Mouse (Mus musculus) embryonic facial prominence, embryonic 10.5 days (tissue): ENCODE measurements at regions not wholly inside any gene's neighbourhood (a gene's known extent, or its start where the extent isn't known, plus 50 kb on each side); places are given as distances from the start of the nearest gene placed in this dataset.
"Not testable (repeated sequence)": the region's sequence is repeated elsewhere in the genome, so short reads cannot be mapped to it uniquely, and the experiment has no call there.

ENCODE experiments used
- DNase-seq: peaks from one replicate; pipeline ENCODE4 v3.0.0-alpha.2; 2017; ENCODE audit warnings: low spot score
- H3K27ac ChIP-seq: fragments of 300-500 bp; sonication (generic); replicated peaks from 2 replicates; pipeline ENCODE4 v1.5.1; 2016; ENCODE audit warnings: mild to moderate bottlenecking
- H3K27me3 ChIP-seq: fragments of 300-500 bp; sonication (generic); replicated peaks from 2 replicates; pipeline ENCODE4 v1.6.1; 2016; ENCODE audit warnings: low read depth, mild to moderate bottlenecking; ENCODE audit not compliant: poor library complexity, severe bottlenecking
- H3K36me3 ChIP-seq: fragments of 300-500 bp; sonication (generic); replicated peaks from 2 replicates; pipeline ENCODE4 v1.6.1; 2016; ENCODE audit warnings: mild to moderate bottlenecking, moderate library complexity
- H3K4me1 ChIP-seq: fragments of 300-500 bp; sonication (generic); 2 replicates; pipeline ENCODE4 v1.6.1; 2016
- H3K4me3 ChIP-seq: fragments of 300-500 bp; sonication (generic); 2 replicates; pipeline ENCODE4 v1.5.1; 2016; ENCODE audit warnings: mild to moderate bottlenecking, moderate library complexity
- H3K9me3 ChIP-seq: fragments of 300-500 bp; sonication (generic); 2 replicates; pipeline ENCODE4 v1.6.1; 2016; ENCODE audit warnings: mild to moderate bottlenecking
- WGBS: fragments of 180-500 bp; shearing (Covaris S2); methylation state at CpG from one replicate; pipeline ENCODE4 v1.1.7; 2016; 5-methylcytosine and 5-hydroxymethylcytosine counted together

- peaks cover 41% of the 10 kb centered on the region for H3K4me1 ChIP-seq
- H3K27me3 ChIP-seq, result peaks cover 23% of the 10 kb centered on the region
- H3K27ac ChIP-seq, result no peak overlapping the region; the same call in 1 of the 2 replicates
- H3K9me3 ChIP-seq, result no peaks in the 10 kb centered on the region
- WGBS, result 8% methylated on average over 10 of the region's 10 CpGs
- no peaks in the 10 kb centered on the region for H3K36me3 ChIP-seq
- peak; percentile 81 for DNase-seq
- H3K4me3 ChIP-seq, result 0 out of 2 replicates have a peak overlapping the region, but pooled peaks have one; percentile 15
Measured at GRCm38 (mm10) chr8:113984845-113985244, 136.3 kb upstream of the Adamts18 start.

- Histone ChIP-seq H3K27ac (no peak overlapping the region; the same call in 1 of the 2 replicates), H3K4me1 (peaks cover 43% of the 10 kb centered on the region), H3K36me3 (no peaks in the 10 kb centered on the region), H3K27me3 (peaks cover 23% of the 10 kb centered on the region), H3K4me3 (peak overlapping the region; percentile 15), H3K9me3 (no peaks in the 10 kb centered on the region)
- 35% methylated on average over 11 of the region's 11 CpGs for WGBS
- DNase-seq, result peak; percentile 42
Measured at GRCm38 (mm10) chr8:113985471-113985870, 136.9 kb upstream of the Adamts18 start.

GRCm38 (mm10) chr8:113985948-113986347 lies 137.4 kb upstream of the Adamts18 start:
- H3K36me3 ChIP-seq, result no peaks in the 10 kb centered on the region
- H3K9me3 ChIP-seq, result no peaks in the 10 kb centered on the region
- WGBS, result 41% methylated on average over 7 of the region's 7 CpGs
- DNase-seq, result no peak
- H3K4me3 ChIP-seq, result peak overlapping the region; percentile 15
- H3K27ac ChIP-seq, result no peak overlapping the region
- H3K27me3 ChIP-seq, result peaks cover 19% of the 10 kb centered on the region
- H3K4me1 ChIP-seq, result peaks cover 42% of the 10 kb centered on the region

GRCm38 (mm10) chr8:113990718-113991117 lies 142.2 kb upstream of the Adamts18 start:
- Histone ChIP-seq H3K4me1 (peaks cover 12% of the 10 kb centered on the region), H3K27ac (no peak overlapping the region), H3K36me3 (no peaks in the 10 kb centered on the region), H3K4me3 (no peak overlapping the region), H3K27me3 (no peaks in the 10 kb centered on the region), H3K9me3 (no peaks in the 10 kb centered on the region)
- no peak for DNase-seq
- 64% methylated on average over 9 of the region's 9 CpGs for WGBS

- H3K27ac ChIP-seq, result no peak overlapping the region
- H3K27me3 ChIP-seq, result no peaks in the 10 kb centered on the region
- no peak for DNase-seq
- H3K4me3 ChIP-seq, result no peak overlapping the region
- peaks cover 3% of the 10 kb centered on the region; the same call in 1 of the 2 replicates for H3K4me1 ChIP-seq
- 63% methylated on average over 6 of the region's 6 CpGs for WGBS
- no peaks in the 10 kb centered on the region for H3K36me3 ChIP-seq
- no peaks in the 10 kb centered on the region for H3K9me3 ChIP-seq
Measured at GRCm38 (mm10) chr8:113998881-113999280, 134.5 kb upstream of the Nudt7 start.

GRCm38 (mm10) chr8:114001674-114002073 lies 131.7 kb upstream of the Nudt7 start:
- DNase-seq, result no peak
- Histone ChIP-seq H3K4me3 (no peak overlapping the region), H3K36me3 (no peaks in the 10 kb centered on the region), H3K27me3 (no peaks in the 10 kb centered on the region), H3K9me3 (no peaks in the 10 kb centered on the region), H3K27ac (no peak overlapping the region), H3K4me1 (peaks cover 3% of the 10 kb centered on the region; the same call in 1 of the 2 replicates)
- 90% methylated on average over 2 of the region's 2 CpGs for WGBS

- Histone ChIP-seq H3K36me3 (no peaks in the 10 kb centered on the region), H3K4me3 (no peak overlapping the region), H3K27ac (no peak overlapping the region), H3K9me3 (no peaks in the 10 kb centered on the region), H3K4me1 (no peaks in the 10 kb centered on the region; the same call in 1 of the 2 replicates), H3K27me3 (no peaks in the 10 kb centered on the region)
- DNase-seq, result no peak
- WGBS, result 85% methylated on average over 7 of the region's 7 CpGs
Measured at GRCm38 (mm10) chr8:114004436-114004835, 128.9 kb upstream of the Nudt7 start.

- no peak overlapping the region for H3K27ac ChIP-seq
- no peaks in the 10 kb centered on the region for H3K4me1 ChIP-seq
- H3K9me3 ChIP-seq, result no peaks in the 10 kb centered on the region; the same call in 1 of the 2 replicates
- 86% methylated on average over 5 of the region's 5 CpGs for WGBS
- no peak overlapping the region for H3K4me3 ChIP-seq
- DNase-seq, result no peak
- no peaks in the 10 kb centered on the region for H3K36me3 ChIP-seq
- no peaks in the 10 kb centered on the region for H3K27me3 ChIP-seq
Measured at GRCm38 (mm10) chr8:114006587-114006986, 126.8 kb upstream of the Nudt7 start.

GRCm38 (mm10) chr8:114007103-114007502 lies 126.3 kb upstream of the Nudt7 start:
- WGBS, result 88% methylated on average over 10 of the region's 10 CpGs
- Histone ChIP-seq H3K27ac (no peak overlapping the region), H3K4me1 (no peaks in the 10 kb centered on the region), H3K4me3 (no peak overlapping the region), H3K9me3 (no peaks in the 10 kb centered on the region; the same call in 1 of the 2 replicates), H3K27me3 (no peaks in the 10 kb centered on the region), H3K36me3 (no peaks in the 10 kb centered on the region)
- DNase-seq, result no peak

GRCm38 (mm10) chr8:114018364-114018763 lies 115.0 kb upstream of the Nudt7 start:
- no peak for DNase-seq
- no peaks in the 10 kb centered on the region for H3K36me3 ChIP-seq
- peaks cover 4% of the 10 kb centered on the region; the same call in 1 of the 2 replicates for H3K4me1 ChIP-seq
- no peak overlapping the region for H3K27ac ChIP-seq
- no peaks in the 10 kb centered on the region for H3K9me3 ChIP-seq
- 76% methylated on average over 5 of the region's 5 CpGs for WGBS
- no peak overlapping the region for H3K4me3 ChIP-seq
- H3K27me3 ChIP-seq, result no peaks in the 10 kb centered on the region

GRCm38 (mm10) chr8:114030141-114030540 lies 103.2 kb upstream of the Nudt7 start:
- H3K36me3 ChIP-seq, H3K27ac ChIP-seq, DNase-seq, H3K9me3 ChIP-seq, H3K4me3 ChIP-seq, H3K27me3 ChIP-seq, H3K4me1 ChIP-seq: not testable (repeated sequence)
- 94% methylated on average over 9 of the region's 9 CpGs for WGBS

- Histone ChIP-seq H3K36me3 (no peaks in the 10 kb centered on the region), H3K4me1 (no peaks in the 10 kb centered on the region), H3K27me3 (no peaks in the 10 kb centered on the region), H3K27ac (no peak overlapping the region), H3K9me3 (no peaks in the 10 kb centered on the region), H3K4me3 (no peak overlapping the region)
- DNase-seq, result no peak
- 88% methylated on average over 8 of the region's 8 CpGs for WGBS
Measured at GRCm38 (mm10) chr8:114052426-114052825, 80.9 kb upstream of the Nudt7 start.

- H3K9me3 ChIP-seq, result no peaks in the 10 kb centered on the region
- no peak overlapping the region for H3K4me3 ChIP-seq
- no peaks in the 10 kb centered on the region for H3K4me1 ChIP-seq
- no peak overlapping the region for H3K27ac ChIP-seq
- H3K27me3 ChIP-seq, result no peaks in the 10 kb centered on the region
- DNase-seq, result no peak
- no peaks in the 10 kb centered on the region for H3K36me3 ChIP-seq
Measured at GRCm38 (mm10) chr8:114063566-114063965, 69.8 kb upstream of the Nudt7 start.

GRCm38 (mm10) chr8:114072330-114072729 lies 61.0 kb upstream of the Nudt7 start:
- 77% methylated on average over 8 of the region's 8 CpGs for WGBS
- Histone ChIP-seq H3K9me3 (no peaks in the 10 kb centered on the region), H3K27ac (no peak overlapping the region), H3K4me1 (no peaks in the 10 kb centered on the region), H3K36me3 (no peaks in the 10 kb centered on the region), H3K27me3 (no peaks in the 10 kb centered on the region), H3K4me3 (no peak overlapping the region)
- DNase-seq, result no peak
